Mouse (Mus musculus) brain, adult 2 months (tissue): ENCODE data around the gene Mfrp.

Source experiments
- DNase-seq: peaks from one replicate; pipeline ENCODE4 v3.0.0; 2011; ENCODE audit warnings: low read depth, low spot score

Gene Mfrp

DNA sequence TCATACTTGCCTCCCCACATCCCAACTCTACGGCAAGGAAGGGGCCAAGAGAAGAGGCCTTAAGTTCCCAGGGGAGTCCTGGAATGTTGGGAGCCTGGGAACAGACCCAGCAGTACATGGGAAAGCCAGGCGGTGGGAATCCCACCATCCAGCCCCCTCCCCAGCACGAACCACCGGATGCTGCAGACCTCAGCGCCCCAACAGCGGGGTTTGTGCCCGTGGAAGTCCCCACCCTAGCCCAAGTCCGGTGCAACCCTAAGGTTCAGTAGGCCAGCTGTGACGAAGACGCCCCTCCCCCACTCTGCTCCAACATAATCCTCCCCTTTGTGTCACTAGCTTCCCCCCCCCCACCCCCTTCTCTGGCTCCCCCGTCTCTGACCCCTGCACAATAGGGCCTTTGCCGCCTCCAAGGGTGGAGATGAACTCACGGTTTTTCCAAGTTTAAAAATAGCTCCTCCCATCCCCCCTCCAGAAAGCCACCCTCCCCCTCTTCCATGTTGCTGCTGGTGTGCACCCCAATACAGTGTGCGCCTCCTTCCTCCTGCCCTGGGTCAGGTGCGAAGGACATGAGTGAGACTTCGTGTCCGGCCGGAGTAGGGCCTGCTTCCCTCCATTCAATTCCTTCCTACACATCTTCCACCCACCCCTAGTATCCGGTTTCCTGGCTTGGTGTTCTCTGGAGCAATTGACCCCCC, 29.2 kb downstream of the Mfrp start:
- DNase-seq, result peak; percentile 88

DNA sequence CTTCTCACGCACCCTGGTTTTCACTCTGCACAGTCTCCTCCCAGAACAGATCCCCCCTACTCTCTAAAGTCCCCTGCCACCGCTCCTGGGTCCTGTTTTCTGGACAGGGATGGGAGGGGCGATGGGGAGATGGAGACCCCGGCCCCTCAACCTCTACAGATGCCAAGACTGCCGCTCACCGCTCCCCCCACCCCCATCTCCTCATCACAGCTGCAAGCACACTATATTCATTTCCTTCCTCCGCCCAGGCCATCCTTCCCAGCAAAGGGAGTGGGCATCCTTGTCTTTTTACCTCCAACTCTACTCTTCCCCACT, 29.7 kb downstream of the Mfrp start:
- DNase-seq, result no peak

DNA sequence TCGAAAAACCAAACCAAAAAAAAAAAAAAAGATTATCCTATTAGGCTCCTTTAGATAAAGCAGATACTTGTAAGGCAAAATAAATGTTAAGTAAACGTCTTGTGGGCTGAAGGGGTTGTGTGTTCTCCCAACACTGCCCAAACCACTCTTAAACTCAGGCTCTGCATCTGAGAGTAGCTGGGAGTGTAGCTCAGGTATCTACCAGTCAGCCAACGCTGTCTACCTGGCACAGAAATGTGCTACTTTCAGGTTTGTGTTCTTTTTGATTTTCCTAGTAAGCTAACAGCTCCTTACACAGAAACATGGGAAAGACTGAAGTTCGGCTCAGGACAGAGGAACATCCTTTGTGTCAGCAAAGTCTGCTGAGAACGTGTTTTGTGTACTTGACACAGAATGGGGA, 30.7 kb downstream of the Mfrp start:
- no peak for DNase-seq

DNA sequence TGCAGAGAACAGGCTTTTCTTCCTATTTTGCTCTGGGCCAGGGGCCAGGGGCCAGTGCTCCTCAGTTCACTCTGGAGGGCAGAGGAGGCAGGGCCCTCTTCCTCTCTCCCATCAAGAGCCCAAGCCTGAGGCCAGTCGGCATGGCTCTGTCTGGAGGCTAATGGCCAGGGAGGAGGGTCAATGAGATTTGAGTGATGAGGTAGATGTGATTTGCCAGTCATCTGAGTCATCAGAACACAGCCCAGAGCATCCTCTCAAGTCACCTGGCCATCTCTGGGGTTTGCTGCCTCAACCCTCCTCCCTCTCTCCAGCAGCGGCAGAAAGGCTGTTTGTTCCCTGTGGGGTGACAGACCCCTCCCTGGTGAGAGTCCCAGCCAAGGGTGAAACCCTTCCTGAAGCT, 31.8 kb downstream of the Mfrp start:
- DNase-seq, result peak; percentile 56

DNA sequence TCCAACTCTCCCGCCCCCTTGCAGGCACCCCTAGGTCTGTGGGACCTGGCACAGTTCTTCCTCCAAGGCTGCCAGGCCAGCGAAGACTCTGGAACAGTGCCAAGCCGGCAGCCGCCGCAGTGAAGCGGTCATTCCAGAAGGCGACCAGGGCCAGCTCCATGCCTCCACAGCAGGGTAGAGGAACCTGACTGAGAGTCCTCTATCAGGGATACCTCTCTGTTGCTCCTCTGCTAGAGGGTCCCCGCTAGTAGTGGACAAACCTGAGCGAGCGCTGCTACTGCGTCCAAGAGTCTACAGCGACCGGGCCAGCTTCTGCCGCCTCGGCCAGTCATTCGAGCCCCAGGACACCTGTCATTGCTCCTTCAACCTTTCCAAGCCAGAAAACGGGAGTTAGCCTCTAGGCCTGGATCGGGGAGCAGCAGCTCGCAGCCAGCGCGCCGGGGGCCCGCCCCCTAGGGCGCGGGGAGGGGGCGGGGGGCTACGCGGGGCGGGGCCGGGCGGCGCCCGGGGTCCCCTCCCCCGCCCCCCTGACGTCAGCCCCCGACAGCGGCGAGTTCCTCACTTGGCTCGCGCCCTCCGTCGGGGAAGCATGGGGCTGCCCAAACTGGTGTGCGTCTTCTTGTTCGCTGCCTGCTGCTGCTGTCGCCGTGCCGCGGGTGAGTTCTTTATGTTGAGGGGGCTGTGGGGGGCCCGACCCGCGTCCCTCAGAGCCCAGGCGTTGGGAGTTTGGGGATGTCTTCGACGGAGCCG, 32.7 kb downstream of the Mfrp start, which contains the start of gene Mcam:
Gene Mcam, plus strand, starts transcription at position 369 of the 750 bp plus-strand sequence.
- peak; percentile 73 for DNase-seq

DNA sequence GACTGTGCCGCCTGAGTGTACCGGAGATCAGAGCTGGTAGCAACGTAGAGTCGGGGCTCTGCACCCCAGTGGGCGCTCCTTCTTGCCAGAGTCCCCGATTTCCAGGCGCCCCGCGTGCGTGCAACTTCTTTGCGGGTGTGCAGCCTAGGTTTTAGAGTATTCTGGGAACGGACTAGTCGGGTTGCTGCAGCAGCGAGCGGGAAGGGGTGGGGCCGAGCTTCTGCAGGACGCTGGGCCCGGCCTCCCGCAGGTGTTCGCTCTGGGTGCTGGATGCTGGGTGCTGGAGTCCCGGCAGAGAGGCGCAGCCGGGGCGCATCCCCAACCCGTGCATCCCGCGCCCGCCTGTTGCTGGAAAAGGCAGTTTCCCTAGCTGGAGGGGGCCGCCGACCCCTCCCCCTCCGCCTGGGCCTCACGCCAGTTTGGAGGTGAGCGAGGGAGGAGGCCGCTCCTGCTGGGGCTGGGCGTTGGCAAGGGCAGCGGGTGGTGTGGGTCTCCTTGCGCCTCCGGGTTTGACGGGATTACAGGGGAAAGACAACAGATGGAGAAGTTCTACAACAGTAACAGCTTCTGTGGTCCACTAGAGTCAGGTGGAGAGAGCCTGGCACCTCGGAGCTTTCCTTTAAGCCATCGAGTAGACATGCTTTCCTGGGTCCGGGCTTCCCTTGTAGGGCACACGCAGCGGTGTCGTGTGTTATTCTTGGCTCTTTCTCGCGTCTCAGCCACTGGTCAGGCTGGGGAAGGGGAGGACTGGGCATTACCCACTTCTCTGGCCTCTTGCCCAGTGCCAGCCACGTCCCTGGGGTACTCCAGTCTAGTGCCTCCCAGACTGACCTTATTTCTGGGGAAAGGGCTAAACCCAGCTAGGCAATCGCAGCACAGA, 33.6 kb downstream of the Mfrp start:
- peak; percentile 34 for DNase-seq

DNA sequence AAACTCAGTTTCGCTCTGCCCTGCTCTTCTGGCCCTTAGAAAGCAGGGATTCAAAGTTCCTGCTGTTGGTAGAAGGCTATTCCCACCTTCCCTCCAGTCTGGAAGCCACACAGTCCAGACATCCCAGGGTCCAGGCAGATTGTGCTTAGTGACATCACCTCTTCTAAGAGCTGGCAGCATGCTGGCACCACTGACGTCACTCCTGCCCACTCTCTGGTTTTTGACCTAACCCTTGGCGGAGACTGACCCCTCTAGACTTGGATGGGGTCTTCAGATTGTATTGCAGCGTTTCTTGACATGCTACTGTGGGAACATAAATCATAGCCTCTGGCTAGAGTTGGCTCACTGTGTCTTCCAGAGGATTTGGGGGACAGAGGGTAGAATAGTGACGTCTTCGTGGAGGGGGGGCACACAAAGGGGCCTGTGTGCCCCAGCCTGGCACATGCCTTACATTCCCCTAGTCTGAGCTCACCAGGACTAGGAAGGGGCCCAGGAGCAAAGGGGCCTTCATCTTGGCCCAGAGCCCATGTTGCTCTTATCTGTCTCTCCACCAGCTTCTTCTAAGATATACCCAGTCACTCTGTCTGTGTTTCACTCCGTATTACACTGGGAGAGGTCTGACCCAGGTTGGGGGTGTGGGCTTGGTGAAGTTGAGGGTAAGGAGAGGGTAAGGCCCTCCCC, 34.3 kb downstream of the Mfrp start:
- DNase-seq, result peak; percentile 52

DNA sequence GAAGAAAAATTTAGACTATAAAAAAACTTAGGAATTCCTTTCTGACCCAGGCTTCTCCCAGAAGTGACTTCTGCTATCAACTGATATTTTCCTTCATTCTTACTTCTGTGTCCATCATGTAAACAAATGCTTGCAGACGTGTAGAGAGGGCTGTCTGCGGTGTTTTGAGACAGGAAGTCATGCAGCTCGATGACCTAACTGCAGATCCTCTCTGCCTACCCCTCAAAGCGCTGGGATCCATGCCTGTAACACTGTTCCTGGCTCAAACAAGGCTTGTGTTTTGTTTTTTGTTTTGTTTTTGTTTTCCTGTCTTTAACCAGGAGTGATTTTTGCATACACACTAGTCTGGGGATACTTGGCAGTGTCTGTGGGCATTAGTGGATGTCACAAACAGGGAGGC, 36.3 kb downstream of the Mfrp start:
- no peak for DNase-seq

DNA sequence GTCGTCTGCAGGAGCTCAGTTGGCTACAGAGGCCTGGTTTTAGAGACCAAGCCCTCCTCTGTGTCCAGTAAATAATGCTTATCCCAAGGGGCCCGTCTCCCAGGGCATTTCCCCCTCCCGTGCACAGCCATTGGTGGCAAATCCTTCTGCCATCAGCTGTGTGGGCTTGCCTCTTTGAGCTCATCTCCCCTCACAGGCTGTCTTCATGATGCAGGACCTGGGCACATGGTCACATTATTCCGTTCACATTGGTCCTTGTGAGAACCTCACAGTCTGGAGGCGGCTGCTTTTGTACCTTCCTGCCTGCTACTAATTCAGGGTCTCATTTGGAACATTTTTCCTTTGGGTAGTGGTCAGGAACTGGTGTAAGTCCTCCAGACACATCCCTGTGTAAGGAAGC, 40.4 kb downstream of the Mfrp start:
- DNase-seq, result no peak

DNA sequence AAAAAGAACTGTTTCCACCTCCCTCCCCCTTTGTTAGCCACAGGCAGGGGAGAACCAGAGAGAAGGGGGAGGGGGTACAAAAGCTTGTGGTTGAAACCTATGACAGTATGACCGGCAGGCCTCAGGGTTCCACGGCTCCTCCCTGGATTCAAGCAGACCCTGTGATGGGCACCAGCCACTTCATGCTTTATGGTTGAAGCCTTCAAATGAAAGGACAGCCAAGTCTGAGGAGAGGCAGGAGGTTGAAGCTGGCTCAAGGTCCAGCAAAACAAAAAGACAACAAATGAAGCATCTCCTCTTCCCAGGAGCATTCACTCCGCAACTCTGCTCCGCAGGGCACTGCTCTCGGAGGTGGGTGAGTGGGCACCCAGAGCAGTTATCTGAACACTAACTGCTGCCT, 41.9 kb downstream of the Mfrp start:
- DNase-seq, result no peak

DNA sequence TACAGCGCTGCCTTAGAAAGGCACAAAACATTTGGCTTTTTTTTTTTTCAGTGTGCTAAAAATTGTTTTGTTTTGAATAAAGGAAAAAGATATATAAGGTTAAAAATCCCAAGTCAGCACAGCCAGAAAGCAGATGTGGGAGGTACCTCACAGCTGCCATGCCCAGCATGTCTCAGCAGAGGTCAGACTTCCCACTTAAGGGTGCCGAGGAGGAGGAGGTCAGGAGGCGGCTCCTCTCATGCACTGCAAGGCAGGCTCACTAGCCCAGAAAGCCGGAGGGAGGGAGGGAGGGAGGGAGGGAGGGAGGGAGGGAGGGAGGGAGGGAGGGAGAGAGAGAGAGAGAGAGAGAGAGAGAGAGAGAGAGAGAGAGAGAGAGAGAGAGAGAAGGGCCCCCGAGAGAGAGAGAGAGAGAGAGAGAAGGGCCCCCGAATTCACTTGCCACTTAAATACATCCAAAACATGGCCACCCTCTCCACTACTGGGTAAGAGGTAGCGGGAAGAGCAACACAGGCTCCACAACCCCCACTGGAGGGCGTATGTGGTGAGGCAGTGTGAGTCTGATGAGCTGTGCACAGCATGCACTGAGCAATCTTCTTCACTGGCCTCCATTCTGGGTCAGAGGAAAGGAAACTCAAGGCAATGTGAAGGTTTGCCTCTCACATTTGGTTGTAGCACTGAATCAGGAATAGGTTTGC, 42.6 kb downstream of the Mfrp start:
- peak; percentile 81 for DNase-seq

DNA sequence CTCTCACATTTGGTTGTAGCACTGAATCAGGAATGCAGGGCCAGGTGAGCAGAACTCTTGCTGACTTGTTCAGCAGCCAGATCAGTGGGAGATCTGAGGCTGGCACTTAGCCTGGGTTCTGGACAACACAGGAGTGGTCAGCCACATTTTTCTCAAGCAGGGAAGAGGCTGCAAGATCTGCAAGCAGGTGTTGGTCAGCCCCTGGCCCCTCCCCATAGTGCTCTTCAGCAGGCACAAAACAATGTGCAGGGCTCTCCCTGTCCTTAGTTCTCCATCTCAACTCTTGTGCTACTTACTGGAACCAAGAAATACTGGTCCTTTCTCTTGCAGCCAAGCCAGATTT, 43.2 kb downstream of the Mfrp start:
- peak; percentile 81 for DNase-seq

DNA sequence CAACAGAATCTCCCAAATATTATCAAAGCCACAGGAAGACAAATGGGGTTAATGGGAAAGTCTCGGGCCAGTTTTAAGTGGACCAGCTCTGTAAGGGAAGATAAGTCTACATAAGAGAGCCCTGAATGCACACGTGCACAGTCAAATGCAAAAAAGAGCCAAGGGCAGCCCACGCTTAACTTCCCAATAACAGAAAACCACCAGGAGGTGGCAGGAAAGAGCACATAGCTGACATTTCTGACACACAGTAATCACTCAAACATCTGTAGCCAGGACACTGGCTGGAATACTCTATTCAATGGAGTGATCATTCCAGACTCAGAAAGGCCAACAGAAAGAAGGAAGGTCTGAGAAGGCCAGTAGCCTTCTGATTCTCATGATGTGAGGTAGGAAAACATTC, 45.8 kb downstream of the Mfrp start:
- DNase-seq, result no peak
